Mouse (Mus musculus) adrenal gland, adult 2 months (tissue): ENCODE results near the gene Baiap2. TPM values are rescaled to one million over a fixed set of nuclear protein-coding genes. Genes with fewer than 3 reads are reported as not detected.

Experiments
- DNase-seq: peaks from one replicate; pipeline ENCODE4 v3.0.0; 2021
- polyA plus RNA-seq: library from polyadenylated mRNA; depleted of rRNA; stranded (reverse); fragments of >200 nt; gene quantifications from 2 replicates; pipeline ENCODE4 v1.2.3, GENCODE M21; 2012
- total RNA-seq, 2 experiments: library from RNA; stranded (reverse); gene quantifications; 2 replicates each; pipeline ENCODE4 v1.2.3; 2021

The Baiap2 gene
- total and polyA plus RNA-seq, 3 experiments, result 17.0 to 42.3 (median 23.2) TPM

- no peak for DNase-seq
Measured at GRCm38 (mm10) chr11:120011761-120012560, 69.4 kb downstream of the Baiap2 start.

GRCm38 (mm10) chr11:120012702-120013101 is 70.1 kb downstream of the Baiap2 start:
- no peak for DNase-seq

GRCm38 (mm10) chr11:120013174-120013711 is 70.7 kb downstream of the Baiap2 start:
- peak; percentile 83 for DNase-seq

GRCm38 (mm10) chr11:120014758-120015157 is 72.2 kb downstream of the Baiap2 start:
- no peak for DNase-seq

- DNase-seq, result no peak
Measured at GRCm38 (mm10) chr11:120017011-120017410, 74.4 kb downstream of the Baiap2 start.

- DNase-seq, result no peak
Measured at GRCm38 (mm10) chr11:120019542-120020440, 77.2 kb downstream of the Baiap2 start.

GRCm38 (mm10) chr11:120021367-120021766 is 78.8 kb downstream of the Baiap2 start:
- DNase-seq, result no peak

- DNase-seq, result no peak
Measured at GRCm38 (mm10) chr11:120022216-120022615, 79.7 kb downstream of the Baiap2 start.

- no peak for DNase-seq
Measured at GRCm38 (mm10) chr11:120022841-120023240, 80.3 kb downstream of the Baiap2 start.

- DNase-seq, result no peak
Measured at GRCm38 (mm10) chr11:120026941-120027340, 84.4 kb downstream of the Baiap2 start.

GRCm38 (mm10) chr11:120028319-120029092 is 85.9 kb downstream of the Baiap2 start:
- no peak for DNase-seq

GRCm38 (mm10) chr11:120029431-120030144 is 87.0 kb downstream of the Baiap2 start:
- no peak for DNase-seq

GRCm38 (mm10) chr11:120030145-120030901 is 87.8 kb downstream of the Baiap2 start:
- peak; percentile 61 for DNase-seq

GRCm38 (mm10) chr11:120032052-120032451 is 89.5 kb downstream of the Baiap2 start:
- no peak for DNase-seq

- no peak for DNase-seq
Measured at GRCm38 (mm10) chr11:120033473-120033872, 90.9 kb downstream of the Baiap2 start.

- DNase-seq, result no peak
Measured at GRCm38 (mm10) chr11:120034306-120034705, 91.7 kb downstream of the Baiap2 start.

GRCm38 (mm10) chr11:120034762-120035161 is 92.2 kb downstream of the Baiap2 start:
- no peak for DNase-seq

GRCm38 (mm10) chr11:120039581-120039980 is 97.0 kb downstream of the Baiap2 start:
- peak; percentile 36 for DNase-seq

GRCm38 (mm10) chr11:120040440-120040839 is 97.9 kb downstream of the Baiap2 start:
- no peak for DNase-seq
